Mouse (Mus musculus): ENCODE measurements around the gene Ccdc142. TPM values are rescaled to one million over a fixed set of nuclear protein-coding genes. Genes with fewer than 3 reads are reported as not detected.

The Ccdc142 gene
- total RNA-seq, 2 experiments from 2014 or later = 11.3 to 13.3 TPM

DNA sequence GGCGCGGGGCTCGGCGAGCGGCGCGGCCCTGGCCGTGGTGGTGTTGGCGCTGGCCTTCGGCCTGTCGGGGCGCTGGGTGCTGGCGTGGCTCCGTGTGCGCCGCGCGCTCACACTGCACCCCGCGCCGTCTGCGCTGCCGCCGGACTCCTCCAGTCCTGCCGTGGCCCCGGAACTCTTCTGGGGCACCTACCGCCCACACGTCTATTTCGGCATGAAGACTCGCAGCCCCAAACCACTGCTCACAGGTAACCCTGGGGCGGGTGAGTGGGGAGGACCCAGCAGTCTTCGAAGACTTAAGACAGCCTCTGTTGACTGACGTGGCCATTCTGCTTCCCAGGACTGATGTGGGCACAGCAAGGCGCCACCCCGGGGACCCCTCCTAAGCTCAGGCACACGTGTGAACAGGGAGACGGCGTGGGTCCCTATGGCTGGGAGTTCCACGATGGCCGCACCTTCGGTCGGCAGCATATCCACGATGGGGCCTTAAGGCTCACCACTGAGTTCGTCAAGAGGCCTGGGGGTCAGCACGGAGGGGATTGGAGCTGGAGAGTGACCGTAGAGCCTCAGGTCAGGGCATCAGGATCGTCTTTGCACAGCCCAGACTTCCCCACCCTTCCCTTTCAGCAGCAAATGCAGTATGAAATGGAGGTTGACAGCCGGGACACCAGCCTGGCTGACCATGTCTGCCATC, 14.4 kb downstream of the Ccdc142 start:
- ATAC-seq (replicated peaks; ENCODE audit: low FRiP score, low TSS enrichment, poor library complexity, severe bottlenecking) = no peak

DNA sequence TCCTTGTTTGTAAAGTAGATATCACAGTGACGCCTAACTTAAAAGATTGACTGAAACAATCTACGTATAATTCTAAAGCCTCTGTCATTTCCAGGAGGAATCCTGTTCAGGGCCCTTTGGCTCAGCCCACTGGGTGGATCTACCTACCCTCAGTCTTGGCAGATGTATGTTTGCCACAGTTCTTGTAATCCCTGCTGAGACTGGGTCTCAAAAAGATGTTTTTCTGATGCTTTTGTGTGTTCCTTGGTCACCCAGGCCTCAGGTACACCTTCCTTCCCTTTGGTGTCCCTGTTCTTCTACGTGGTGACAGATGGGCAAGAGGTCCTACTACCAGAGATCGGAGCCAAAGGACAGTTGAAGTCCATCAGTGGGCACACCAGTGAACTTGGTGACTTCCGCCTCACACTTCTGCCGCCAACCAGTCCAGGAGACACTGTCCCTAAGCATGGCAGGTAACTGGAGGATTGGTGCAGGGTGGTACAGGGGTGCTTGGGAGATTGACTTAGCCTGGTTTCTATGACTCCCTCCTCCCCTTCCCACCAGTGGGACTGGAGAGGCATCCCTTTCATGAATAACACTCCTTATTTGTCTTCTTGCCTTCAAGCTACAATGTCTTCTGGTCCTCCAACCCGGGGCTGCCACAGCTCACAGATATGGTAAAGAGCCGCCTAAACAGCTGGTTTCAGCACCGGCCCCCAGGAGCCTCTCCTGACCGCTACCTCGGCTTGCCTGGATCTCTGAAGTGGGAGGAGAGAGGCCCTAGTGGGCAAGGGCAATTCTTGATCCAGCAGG, 15.2 kb downstream of the Ccdc142 start:
- no peak for ATAC-seq (replicated peaks; ENCODE audit: low FRiP score, low TSS enrichment, poor library complexity, severe bottlenecking)

DNA sequence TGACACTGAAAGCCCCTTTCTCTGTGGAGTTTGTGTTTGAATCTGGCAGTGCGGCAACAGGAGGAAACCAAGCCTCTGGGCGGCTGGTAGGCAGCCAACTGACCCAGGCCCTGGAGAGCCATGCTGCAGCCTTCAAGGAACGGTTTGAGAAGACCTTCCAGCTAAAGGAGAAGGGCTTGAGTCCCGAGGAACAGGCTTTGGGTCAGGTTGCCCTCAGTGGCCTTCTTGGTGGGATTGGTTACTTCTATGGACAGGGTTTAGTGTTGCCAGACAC, 15.7 kb downstream of the Ccdc142 start:
- ATAC-seq (replicated peaks; ENCODE audit: low FRiP score, low TSS enrichment, poor library complexity, severe bottlenecking) = no peak

DNA sequence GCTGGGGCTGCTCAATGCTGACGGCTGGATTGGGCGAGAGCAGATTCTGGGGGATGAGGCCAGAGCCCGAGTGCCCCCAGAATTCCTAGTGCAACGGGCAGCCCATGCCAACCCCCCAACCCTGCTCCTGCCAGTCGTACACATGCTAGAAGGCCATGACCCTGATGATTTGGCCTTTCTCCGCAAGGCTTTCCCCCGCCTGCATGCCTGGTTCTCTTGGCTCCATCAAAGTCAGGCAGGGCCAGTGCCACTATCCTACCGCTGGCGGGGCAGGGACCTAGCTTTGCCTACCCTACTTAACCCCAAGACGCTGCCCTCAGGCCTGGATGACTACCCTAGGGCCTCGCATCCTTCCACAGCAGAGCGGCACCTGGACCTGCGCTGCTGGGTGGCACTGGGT, 16.2 kb downstream of the Ccdc142 start:
- ATAC-seq (replicated peaks; ENCODE audit: low FRiP score, low TSS enrichment, poor library complexity, severe bottlenecking) = no peak

DNA sequence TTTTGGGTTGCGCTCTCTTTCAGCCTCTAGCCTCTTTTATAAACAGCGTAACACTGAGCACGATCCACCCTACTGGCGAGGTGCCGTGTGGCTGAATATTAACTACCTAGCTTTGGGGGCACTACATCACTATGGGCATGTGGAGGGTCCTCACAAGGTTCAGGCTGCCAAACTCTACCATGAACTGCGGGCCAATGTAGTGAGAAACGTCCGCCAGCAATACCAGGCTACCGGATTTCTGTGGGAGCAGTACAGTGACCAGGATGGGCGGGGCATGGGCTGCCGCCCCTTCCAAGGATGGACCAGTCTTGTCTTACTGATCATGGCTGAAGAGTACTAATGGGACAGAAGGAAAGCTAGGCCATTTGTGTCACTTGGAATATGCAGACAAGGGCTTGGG, 17.0 kb downstream of the Ccdc142 start:
- ATAC-seq (replicated peaks; ENCODE audit: low FRiP score, low TSS enrichment, poor library complexity, severe bottlenecking) = no peak

DNA sequence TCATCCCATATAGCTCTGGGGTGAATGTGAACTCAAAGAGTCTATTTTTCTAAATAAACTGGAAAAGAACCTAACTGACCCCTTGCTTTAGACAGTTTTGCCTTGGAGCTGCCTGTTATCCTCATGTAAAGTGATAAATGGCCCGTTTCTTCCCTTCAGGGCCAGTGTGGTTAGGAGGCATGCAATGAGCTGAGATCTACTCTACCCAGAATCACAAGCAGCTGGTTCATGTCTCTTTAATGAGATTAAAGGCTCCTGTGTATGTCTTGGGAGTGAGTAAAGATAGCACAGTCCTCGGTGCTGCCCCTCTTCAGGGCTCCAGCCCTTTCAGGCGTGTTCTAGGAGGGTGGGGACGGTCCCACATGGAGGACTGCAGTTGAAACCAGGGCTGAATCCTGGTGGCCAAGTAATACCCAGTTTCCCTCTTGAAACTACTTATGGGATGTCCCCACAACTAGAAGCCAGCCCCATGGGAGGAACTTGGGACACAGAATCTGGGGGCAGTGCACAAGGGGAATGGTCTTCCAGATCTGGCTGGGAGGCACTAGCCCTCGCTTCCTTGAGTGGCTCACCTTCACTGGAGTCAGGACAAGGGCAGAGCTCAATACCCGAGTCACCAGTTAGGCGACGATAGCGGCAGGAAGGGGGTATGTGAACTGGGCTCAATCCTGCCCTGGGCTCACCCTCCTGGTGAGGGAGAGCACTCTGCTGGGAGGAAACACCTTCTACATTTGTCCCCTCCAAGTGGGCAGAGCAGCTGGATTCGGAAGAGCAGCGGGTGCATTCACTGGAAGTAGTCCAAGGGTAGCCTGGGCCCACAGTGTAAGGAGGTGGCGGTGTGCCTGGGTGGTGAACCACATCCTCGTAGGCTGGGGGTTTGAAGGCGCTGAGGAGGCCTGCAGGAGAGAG, 17.7 kb downstream of the Ccdc142 start:
- no peak for ATAC-seq (replicated peaks; ENCODE audit: low FRiP score, low TSS enrichment, poor library complexity, severe bottlenecking)

DNA sequence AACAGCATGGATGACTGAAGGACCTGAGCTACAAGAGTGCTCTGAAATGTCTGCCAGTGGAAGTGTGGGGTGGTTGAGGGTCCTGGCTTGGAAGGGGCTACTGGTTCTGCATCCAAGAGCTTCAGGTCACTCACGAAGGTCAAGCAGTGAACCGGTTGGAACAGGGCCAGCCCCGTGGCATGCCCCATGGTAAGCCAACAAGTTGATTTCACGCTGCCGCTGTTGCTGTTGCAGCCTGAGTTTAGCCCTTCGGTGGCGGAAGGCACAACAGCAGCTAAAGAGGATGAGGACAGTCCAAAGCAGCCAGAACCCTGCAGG, 18.3 kb downstream of the Ccdc142 start:
- no peak for ATAC-seq (replicated peaks; ENCODE audit: low FRiP score, low TSS enrichment, poor library complexity, severe bottlenecking)

DNA sequence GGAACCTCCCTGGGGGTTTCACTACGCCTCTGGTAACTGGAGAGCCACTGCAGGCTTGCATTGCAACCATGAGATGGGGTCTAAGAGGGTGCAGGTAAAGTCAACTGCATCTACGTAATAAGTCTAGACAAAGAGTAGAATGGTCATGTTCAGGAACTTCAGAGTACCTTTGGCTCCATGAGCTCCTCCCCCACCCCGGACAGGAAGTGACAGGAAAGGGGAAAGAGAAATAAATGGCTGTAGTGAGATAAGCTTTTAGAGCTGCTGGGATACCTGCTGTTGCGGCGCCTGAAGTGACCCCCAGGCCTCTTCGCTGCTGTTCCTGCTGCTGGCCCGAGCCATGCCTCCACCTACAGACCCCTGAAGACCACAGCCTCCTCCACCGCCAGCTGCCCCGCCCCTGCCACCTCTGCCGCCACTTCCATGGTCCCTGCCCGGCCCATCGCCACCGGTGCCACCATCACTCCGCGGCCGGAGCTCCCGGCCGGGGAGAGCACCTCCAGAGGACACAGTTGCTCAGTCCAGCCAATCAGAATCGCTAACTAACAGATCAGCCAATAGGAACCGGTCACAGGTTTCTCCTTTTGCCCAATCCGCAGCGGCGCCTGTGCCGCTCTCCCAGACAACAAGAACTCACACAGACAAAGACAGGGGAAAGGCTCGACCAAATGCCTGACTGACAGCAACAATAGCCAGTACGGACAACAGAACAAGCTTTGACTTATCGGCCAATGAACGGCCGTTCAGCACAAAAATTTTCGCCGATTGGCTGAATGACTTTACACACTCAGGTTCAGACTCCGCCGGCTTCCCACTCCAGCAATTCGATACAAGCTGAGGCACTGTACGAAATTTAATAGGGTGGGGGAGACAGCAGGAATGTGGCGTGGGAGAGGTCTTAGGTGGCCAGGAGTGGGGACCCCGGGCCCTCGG, 19.8 kb downstream of the Ccdc142 start, which contains the start of gene Wbp1:
Wbp1 (minus strand) TSS at position 630 of the 933 bp plus-strand sequence.
- peak; percentile 88 for ATAC-seq (replicated peaks; ENCODE audit: low FRiP score, low TSS enrichment, poor library complexity, severe bottlenecking)

DNA sequence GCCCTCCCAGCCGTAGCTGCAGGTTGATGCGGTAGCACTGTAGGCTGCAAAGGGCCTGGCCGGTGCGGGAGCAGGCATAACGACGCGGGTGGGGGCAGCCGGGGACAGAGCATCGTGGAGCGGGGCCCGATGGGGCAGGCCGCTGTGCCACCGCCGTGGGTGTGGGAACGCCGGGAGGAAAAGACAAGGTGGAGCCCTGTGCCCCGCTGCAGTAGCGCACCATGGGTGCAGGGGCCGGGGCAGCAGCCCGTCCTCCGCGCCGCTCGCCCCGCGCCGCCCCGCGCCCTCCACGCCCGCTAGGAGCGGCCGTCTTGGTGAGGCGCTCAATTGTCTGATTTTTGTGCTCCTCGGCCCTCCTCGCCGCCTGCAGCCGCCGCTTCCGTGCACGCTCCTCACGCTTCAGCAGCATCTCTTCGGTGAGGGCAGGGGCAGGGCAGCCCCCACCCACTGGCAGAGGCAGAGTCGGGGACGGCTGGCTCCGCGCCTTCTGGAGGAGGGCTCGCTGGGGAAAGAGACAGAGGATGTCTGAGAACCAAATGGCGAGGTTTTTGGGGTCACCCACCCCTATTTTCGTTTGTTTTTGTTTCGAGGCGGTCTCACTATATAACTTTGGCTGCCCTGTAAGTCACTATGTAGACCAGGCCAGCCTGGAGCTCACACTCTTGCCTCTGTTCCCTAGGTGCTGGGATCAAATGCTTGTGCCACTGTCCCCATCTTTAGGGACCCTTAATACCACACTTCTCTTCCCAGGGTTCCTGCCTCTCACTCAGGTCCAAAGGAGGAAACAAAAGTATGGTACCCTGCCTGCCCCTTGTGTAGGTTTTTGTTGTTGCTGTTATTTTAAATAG, 20.7 kb downstream of the Ccdc142 start:
- peak; percentile 10 for ATAC-seq (replicated peaks; ENCODE audit: low FRiP score, low TSS enrichment, poor library complexity, severe bottlenecking)

DNA sequence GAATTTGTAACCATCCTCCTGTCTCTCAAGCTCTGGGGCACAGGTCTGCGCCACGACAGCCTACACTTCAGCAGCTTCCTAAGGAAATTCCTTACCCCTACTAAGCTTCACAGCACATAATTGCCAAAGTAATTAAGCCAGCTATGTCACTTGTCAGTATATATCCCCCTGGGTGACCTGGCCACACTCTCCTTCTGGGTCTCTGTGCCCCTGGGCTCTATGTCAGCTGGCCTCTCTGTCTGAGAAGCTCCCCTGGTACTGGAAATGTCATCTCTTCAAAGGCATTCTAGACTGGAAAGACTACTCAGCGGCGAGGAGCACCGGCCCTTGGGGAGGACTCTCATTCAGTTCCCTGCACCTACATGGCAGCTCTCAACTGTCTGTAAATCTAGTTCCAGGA, 21.6 kb downstream of the Ccdc142 start:
- no peak for ATAC-seq (replicated peaks; ENCODE audit: low FRiP score, low TSS enrichment, poor library complexity, severe bottlenecking)

DNA sequence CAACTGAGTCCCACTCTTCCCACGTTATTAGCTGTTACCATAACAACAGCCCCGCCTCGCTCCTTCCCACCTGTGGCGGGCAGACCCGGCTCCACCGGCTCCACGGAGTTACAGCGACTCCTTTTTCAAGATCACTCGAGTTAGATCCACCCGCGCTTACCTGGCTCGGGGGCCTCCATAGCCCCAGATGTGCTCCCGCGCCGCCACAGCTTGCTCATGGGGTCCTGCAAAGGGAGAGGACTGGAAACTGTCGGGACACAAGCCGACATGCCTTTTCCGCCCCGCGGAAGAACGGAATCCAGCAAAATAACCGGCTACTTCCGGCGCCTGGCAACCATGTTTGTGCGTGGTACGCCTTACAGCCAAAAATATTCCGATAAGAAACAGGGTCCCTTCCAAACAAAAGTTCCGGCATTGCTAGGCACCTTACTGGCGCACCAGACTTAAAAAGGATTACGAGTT, 23.5 kb downstream of the Ccdc142 start:
- peak; percentile 14 for ATAC-seq (replicated peaks; ENCODE audit: low FRiP score, low TSS enrichment, poor library complexity, severe bottlenecking)

DNA sequence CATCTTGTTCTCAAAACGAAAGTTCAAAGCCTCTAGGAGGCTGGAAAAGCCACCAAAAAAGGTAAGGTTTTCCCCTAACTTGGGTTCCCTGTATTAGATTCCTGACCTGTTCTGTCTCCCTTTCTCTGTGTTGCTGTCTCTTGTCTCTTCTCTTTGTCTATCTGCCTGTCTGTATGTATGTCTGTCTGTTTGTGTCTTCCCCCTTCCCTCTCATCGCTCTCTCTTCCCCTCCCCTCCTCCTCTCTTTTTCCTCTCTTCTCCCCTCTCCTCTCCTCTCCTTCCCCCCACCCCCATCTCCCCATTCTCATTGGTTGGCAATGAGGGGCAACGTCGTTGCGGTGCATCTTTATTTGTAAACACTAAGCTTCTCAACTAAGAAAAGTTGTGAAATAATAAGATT, 23.9 kb downstream of the Ccdc142 start, which contains the start of gene Ino80b:
Ino80b (minus strand) TSS at position 101 of the 400 bp plus-strand sequence.
- no peak for ATAC-seq (replicated peaks; ENCODE audit: low FRiP score, low TSS enrichment, poor library complexity, severe bottlenecking)

DNA sequence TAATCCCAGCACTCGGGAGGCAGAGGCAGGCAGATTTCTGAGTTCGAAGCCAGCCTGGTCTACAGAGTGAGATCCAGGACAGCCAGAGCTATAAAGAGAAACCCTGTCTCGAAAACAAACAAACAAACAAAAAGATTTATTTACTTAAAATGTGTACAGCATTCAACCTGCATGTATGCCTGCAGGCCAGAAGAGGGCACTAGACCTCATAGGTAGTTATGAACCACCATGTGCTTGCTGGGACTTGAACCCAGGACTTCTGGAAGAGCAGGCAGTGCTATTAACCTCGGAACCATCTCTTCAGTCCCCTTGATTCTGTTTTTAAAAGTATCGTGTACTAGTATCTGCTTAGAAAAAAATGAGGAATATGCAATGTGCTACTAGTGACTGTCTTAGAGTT, 26.0 kb downstream of the Ccdc142 start:
- ATAC-seq (replicated peaks; ENCODE audit: low FRiP score, low TSS enrichment, poor library complexity, severe bottlenecking) = no peak

DNA sequence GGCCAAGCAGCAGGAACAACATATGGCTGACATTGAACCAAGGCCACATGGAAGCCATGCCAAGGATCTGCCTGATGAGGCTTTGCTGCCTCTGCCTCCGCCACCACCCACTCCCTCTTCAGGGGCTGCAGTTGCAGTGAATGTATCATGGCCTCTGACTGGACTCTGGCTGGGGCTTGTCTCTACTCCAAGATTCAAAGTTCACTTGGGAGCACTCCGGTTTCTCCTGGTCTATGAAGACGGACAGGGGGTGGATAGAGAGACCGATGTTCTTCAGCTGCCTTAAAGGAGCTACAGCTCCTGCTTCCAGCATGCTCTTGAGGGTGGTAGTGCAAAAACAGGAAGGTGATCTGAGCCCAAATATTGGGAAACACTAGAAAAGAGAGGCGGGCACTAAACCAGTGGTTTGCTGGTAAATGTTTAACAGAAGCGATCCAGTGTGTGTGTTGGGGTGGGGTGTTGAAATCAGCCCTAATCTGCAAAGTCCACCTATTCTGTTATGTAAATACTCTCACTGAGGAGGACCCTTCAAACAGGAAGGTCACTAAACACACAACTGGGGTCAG, 30.2 kb downstream of the Ccdc142 start:
- ATAC-seq (replicated peaks; ENCODE audit: low FRiP score, low TSS enrichment, poor library complexity, severe bottlenecking) = no peak

DNA sequence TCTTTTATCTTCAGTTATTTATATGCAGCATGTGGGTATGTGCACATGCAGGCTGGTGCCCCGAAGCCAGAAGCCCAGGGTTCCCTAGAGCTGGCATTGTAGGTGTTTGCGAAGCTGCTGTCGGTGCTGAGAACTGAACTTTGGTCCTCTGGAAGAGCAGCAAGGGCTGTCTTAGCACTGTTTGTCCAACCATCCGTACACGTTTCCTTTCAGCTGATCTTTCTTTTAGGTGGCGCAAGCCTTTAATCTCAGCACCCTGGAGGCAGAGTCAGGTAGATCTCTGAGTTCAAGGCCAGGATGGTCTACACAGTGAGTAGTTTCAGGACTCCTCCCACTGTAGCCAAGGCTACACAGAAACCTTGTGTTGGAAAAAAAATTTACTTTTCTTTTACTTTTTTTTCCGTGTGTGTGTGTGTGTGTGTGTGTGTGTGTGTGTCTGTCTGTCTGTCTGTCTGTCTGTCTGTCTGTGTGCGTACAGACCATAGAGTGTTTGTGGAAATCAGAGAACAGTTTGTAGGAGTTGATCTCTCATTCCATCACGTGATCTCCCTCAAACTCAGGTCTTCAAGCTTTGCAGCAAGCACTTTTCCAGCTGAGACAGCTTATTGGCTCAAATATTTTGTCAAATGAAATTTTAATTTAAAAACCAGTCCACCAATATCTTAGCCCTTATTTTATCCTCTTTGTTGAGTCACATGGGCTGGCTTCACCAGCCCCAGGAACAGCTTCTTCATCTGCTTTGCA, 30.9 kb downstream of the Ccdc142 start:
- ATAC-seq (replicated peaks; ENCODE audit: low FRiP score, low TSS enrichment, poor library complexity, severe bottlenecking) = no peak

DNA sequence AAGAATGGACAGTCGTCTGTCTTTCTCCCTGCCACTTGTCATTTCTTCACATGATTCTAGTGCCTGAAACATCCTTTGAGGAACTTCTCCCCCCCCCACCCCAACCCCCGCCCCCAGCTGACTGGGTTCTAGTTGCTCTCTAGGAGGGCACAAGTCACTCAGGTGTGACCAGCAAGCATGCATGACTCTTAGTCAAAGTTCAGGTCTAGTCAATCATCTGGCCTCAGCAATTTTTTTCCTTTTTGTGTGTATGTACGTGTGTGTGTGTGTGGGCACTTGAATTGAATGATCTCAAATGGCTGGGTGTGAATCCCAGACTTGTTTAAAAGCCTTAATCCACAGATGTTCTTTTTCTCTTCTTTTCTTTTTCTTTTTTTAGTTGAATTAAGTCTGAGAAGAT, 32.8 kb downstream of the Ccdc142 start:
- ATAC-seq (replicated peaks; ENCODE audit: low FRiP score, low TSS enrichment, poor library complexity, severe bottlenecking) = no peak

DNA sequence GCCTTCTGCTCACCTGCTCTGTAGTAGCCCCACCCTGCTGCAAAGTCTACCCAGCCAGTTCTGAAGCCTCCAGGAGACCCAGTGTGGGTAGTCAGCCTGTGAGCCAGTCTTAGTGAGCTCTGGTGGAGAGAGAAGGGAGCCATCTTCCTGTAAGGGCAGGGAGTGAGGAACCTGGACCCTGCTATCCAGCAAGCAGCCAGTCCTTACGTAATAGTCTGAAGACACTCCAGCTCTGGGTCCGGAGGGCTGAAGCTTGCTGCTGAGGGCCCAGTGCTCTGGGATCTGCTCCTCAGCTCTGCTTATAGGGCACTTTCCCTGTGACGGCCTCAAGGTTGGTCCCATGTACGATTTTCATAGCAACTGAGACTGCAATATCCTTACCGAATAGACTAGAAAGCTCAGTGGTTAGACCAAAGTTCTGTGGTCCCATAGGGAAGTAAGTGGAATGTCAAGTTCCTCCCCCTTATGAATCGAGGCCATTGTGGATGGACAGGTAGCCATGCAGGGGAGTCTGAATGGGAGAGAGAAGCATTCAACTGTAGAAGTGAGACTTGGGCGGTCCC, 33.6 kb downstream of the Ccdc142 start, which contains the start of gene Rtkn:
Rtkn (plus strand) TSS at position 513 of the 563 bp plus-strand sequence.
- no peak for ATAC-seq (replicated peaks; ENCODE audit: low FRiP score, low TSS enrichment, poor library complexity, severe bottlenecking)
